Mouse (Mus musculus): Measurements from ENCODE around the gene Gm12789.
"Not testable (repeated sequence)": the region's sequence is repeated elsewhere in the genome, so short reads cannot be mapped to it uniquely, and the experiment has no call there.

Gene Gm12789

GRCm38 (mm10) chr4:101986326-101986725 lies at the start of gene Gm12789:
Gm12789 (plus strand) TSS chr4:101986626.
- not testable (repeated sequence) for DNase-seq (ENCODE audit: low spot score)

- not testable (repeated sequence) for DNase-seq (ENCODE audit: low spot score)
Measured at GRCm38 (mm10) chr4:101940107-101940506, 46.3 kb upstream of the Gm12789 start, which contains the start of gene Gm12794. Gm12794 (plus strand) TSS chr4:101940407.

- DNase-seq (ENCODE audit: low spot score), result not testable (repeated sequence)
Measured at GRCm38 (mm10) chr4:101980949-101981348, 5.5 kb upstream of the Gm12789 start, which contains the start of gene Gm12790. Gm12790 (minus strand) TSS chr4:101981049.

- no peak for DNase-seq (ENCODE audit: low spot score)
Measured at GRCm38 (mm10) chr4:101985678-101986077, 748 bp upstream of the Gm12789 start.

- DNase-seq (ENCODE audit: low spot score), result no peak
Measured at GRCm38 (mm10) chr4:101997426-101997825, 11.0 kb downstream of the Gm12789 start.

GRCm38 (mm10) chr4:101998267-101998922 lies 12.0 kb downstream of the Gm12789 start:
- DNase-seq (ENCODE audit: low spot score), result peak; percentile 55

GRCm38 (mm10) chr4:102026619-102027018 lies 40.2 kb downstream of the Gm12789 start:
- no peak for DNase-seq (ENCODE audit: low spot score)

Measured in ovary, postnatal 36 days (tissue).